Mouse (Mus musculus) gastrocnemius, adult 2 months (tissue): ENCODE results near the gene Dnaaf1. TPM values are rescaled to one million over a fixed set of nuclear protein-coding genes. Genes with fewer than 3 reads are reported as not detected.

Experiments used
- DNase-seq: peaks from one replicate; pipeline ENCODE4 v3.0.0; 2022
- H3K27ac ChIP-seq: fragments of 200-600 bp; 2 replicates; pipeline ENCODE4 v1.8.1; 2022; ENCODE audit warnings: mild to moderate bottlenecking
- H3K4me3 ChIP-seq: fragments of 200-600 bp; 2 replicates; pipeline ENCODE4 v1.8.1; 2022; ENCODE audit warnings: mild to moderate bottlenecking, moderate library complexity
- CTCF ChIP-seq: fragments of 200-600 bp; IDR thresholded peaks from 2 replicates; pipeline ENCODE4 v1.8.1; 2022; ENCODE audit warnings: antibody characterized with exemption, mild to moderate bottlenecking, moderate library complexity
- intact Hi-C: fragments of 180-260 bp; cut with DNase I; formaldehyde crosslinking; loops from one replicate; pipeline ENCODE4 v1.15.1; 2025
- total RNA-seq, 2 experiments: library from RNA; stranded (reverse); gene quantifications; 2 replicates each; pipeline ENCODE4 v1.2.3; 2021

Gene Dnaaf1
- total RNA-seq, 2 experiments from 2014 or later = not detected

GRCm38 (mm10) chr8:119580441-119581161, 5.6 kb downstream of the Dnaaf1 start:
- intact Hi-C loops = no loop called here
- Histone ChIP-seq H3K4me3 (no peak overlapping the region), H3K27ac (no peak overlapping the region)
- no peak for DNase-seq
- TF ChIP-seq CTCF = no peak

GRCm38 (mm10) chr8:119585901-119586300, 10.9 kb downstream of the Dnaaf1 start:
- Histone ChIP-seq H3K27ac (no peak overlapping the region), H3K4me3 (peak overlapping the region; percentile 45)
- no peak for TF ChIP-seq CTCF
- DNase-seq = no peak
- intact Hi-C loops = no loop called here

- peak; percentile 31; the same call in 1 of the 2 replicates for TF ChIP-seq CTCF
- Histone ChIP-seq H3K4me3 (no peak overlapping the region), H3K27ac (no peak overlapping the region)
- no peak for DNase-seq
- intact Hi-C loops = no loop called here
Observed at GRCm38 (mm10) chr8:119588321-119588720, 13.3 kb downstream of the Dnaaf1 start.

- intact Hi-C loops = no loop called here
- no peak overlapping the region for H3K27ac ChIP-seq
Observed at GRCm38 (mm10) chr8:119588844-119589243, 13.8 kb downstream of the Dnaaf1 start.

GRCm38 (mm10) chr8:119590348-119590747, 15.3 kb downstream of the Dnaaf1 start:
- intact Hi-C loops = no loop called here
- no peak for TF ChIP-seq CTCF
- Histone ChIP-seq H3K27ac (no peak overlapping the region), H3K4me3 (no peak overlapping the region)
- DNase-seq = no peak

More at GRCm38 (mm10) chr8:119588844-119589243, 13.8 kb downstream of the Dnaaf1 start:
- H3K4me3 ChIP-seq = no peak overlapping the region
- DNase-seq = no peak
- TF ChIP-seq CTCF = no peak

GRCm38 (mm10) chr8:119591456-119591855, 16.4 kb downstream of the Dnaaf1 start:
- TF ChIP-seq CTCF = no peak
- Histone ChIP-seq H3K4me3 (no peak overlapping the region), H3K27ac (no peak overlapping the region)
- intact Hi-C loops = no loop called here
- DNase-seq = no peak

- intact Hi-C loops = loop anchor here (2.0 to 10.0 kb wide), 2 partner anchors 29 to 159 kb away; partner anchors contain the start of genes Dnaaf1, Hsdl1 and Necab2
- Histone ChIP-seq H3K4me3 (peak overlapping the region; percentile 77), H3K27ac (peak overlapping the region; percentile 90)
- DNase-seq = no peak
- no peak for TF ChIP-seq CTCF
Observed at GRCm38 (mm10) chr8:119603771-119604170, 28.7 kb downstream of the Dnaaf1 start.

- TF ChIP-seq CTCF = no peak
- intact Hi-C loops = loop anchor here (2.0 to 10.0 kb wide), 2 partner anchors 30 to 160 kb away; partner anchors contain the start of genes Dnaaf1, Hsdl1 and Necab2
Observed at GRCm38 (mm10) chr8:119604398-119604803, 29.4 kb downstream of the Dnaaf1 start.

GRCm38 (mm10) chr8:119604996-119605395, 30.0 kb downstream of the Dnaaf1 start, which contains the start of gene Taf1c:
Taf1c (minus strand) TSS chr8:119605222.
- H3K27ac ChIP-seq = peak within 1 kb of the TSS; percentile 90
- TF ChIP-seq CTCF = peak; percentile 91
- peak within 1 kb of the TSS; percentile 77 for H3K4me3 ChIP-seq
- intact Hi-C loops = loop anchor here (1.0 to 10.0 kb wide), 4 partner anchors 30 to 193 kb away; partner anchors contain the start of genes Dnaaf1, Hsdl1, Mbtps1 and Necab2
- DNase-seq = peak; percentile 96

More at GRCm38 (mm10) chr8:119604398-119604803, 29.4 kb downstream of the Dnaaf1 start:
- peak overlapping the region; percentile 77 for H3K4me3 ChIP-seq
- DNase-seq = no peak
- H3K27ac ChIP-seq = peak overlapping the region; percentile 90

GRCm38 (mm10) chr8:119606224-119606623, 31.2 kb downstream of the Dnaaf1 start:
- Histone ChIP-seq H3K27ac (peak overlapping the region; percentile 90; the same call in 1 of the 2 replicates), H3K4me3 (no peak overlapping the region)
- peak; percentile 42 for TF ChIP-seq CTCF
- intact Hi-C loops = loop anchor here (5.0 to 10.0 kb wide), 2 partner anchors 161 to 194 kb away; partner anchors contain the start of gene Necab2
- no peak for DNase-seq

GRCm38 (mm10) chr8:119612471-119612870, 37.4 kb downstream of the Dnaaf1 start, which contains the start of gene Adad2:
Adad2 (plus strand) TSS chr8:119612747.
- no peak within 1 kb of the TSS for H3K4me3 ChIP-seq
- DNase-seq = no peak
- no peak within 1 kb of the TSS for H3K27ac ChIP-seq
- intact Hi-C loops = no loop called here
- TF ChIP-seq CTCF = no peak

GRCm38 (mm10) chr8:119615096-119615495, 40.1 kb downstream of the Dnaaf1 start:
- intact Hi-C loops = loop anchor here (5.0 kb wide), 1 partner anchor 52 kb away; the partner anchor contains the start of gene Wfdc1
- TF ChIP-seq CTCF = no peak
- DNase-seq = no peak
- H3K27ac ChIP-seq = no peak overlapping the region
- H3K4me3 ChIP-seq = no peak overlapping the region

GRCm38 (mm10) chr8:119616358-119616757, 41.3 kb downstream of the Dnaaf1 start:
- intact Hi-C loops = loop anchor here (5.0 kb wide), 1 partner anchor 51 kb away; the partner anchor contains the start of gene Wfdc1
- no peak for TF ChIP-seq CTCF

More at GRCm38 (mm10) chr8:119616358-119616757, 41.3 kb downstream of the Dnaaf1 start:
- Histone ChIP-seq H3K27ac (no peak overlapping the region), H3K4me3 (no peak overlapping the region)
- DNase-seq = no peak
